Mouse (Mus musculus) urinary bladder, postnatal 0 days (tissue): ENCODE data around the gene Olfr746. TPM values are rescaled to one million over a fixed set of nuclear protein-coding genes. Genes with fewer than 3 reads are reported as not detected.

Experiments used
- polyA plus RNA-seq: library from polyadenylated mRNA; unstranded; fragments of >200 nt; fragmentation: Nextera tagmentation; extraction: Ambion mirVana; gene quantifications from 2 replicates; pipeline ENCODE4 v1.2.1, GENCODE M21; 2015

Olfr746 gene
- polyA plus RNA-seq = not detected in 2 replicates

GRCm38 (mm10) chr14:50646783-50647182 is at the start of gene Olfr746:
Gene Olfr746 (plus strand): TSS chr14:50647083.

GRCm38 (mm10) chr14:50614579-50614978 is 32.3 kb upstream of the Olfr746 start, which contains the start of gene Olfr744:
Gene Olfr744 (plus strand): TSS chr14:50614879.

GRCm38 (mm10) chr14:50639088-50639487 is 7.8 kb upstream of the Olfr746 start, which contains the start of gene Olfr745:
Gene Olfr745 (plus strand): TSS chr14:50639388.

GRCm38 (mm10) chr14:50693106-50693505 is 46.2 kb downstream of the Olfr746 start, which contains the start of gene Olfr747:
Gene Olfr747 (minus strand): TSS chr14:50693206.

Other genes starting within 250 kb of the Olfr746 start
- not detected in 2 replicates for gene Olfr738, start 239.5 kb upstream of the Olfr746 start, polyA plus RNA-seq
- not detected in 2 replicates for gene Olfr739, start 228.5 kb upstream of the Olfr746 start, polyA plus RNA-seq
- not detected in 2 replicates for gene Olfr740, start 201.5 kb upstream of the Olfr746 start, polyA plus RNA-seq
- not detected in 2 replicates for gene Olfr741, start 174.3 kb upstream of the Olfr746 start, polyA plus RNA-seq
- not detected in 2 replicates for gene Olfr742, start 143.5 kb upstream of the Olfr746 start, polyA plus RNA-seq
- gene Olfr743, start 125.2 kb upstream of the Olfr746 start, polyA plus RNA-seq = not detected in 2 replicates
- not detected in 2 replicates for gene Olfr744, start 32.2 kb upstream of the Olfr746 start, polyA plus RNA-seq
- not detected in 2 replicates for gene Olfr745, start 7.7 kb upstream of the Olfr746 start, polyA plus RNA-seq
- not detected in 2 replicates for gene Olfr747, start 46.1 kb downstream of the Olfr746 start, polyA plus RNA-seq
- gene Olfr748, start 60.3 kb downstream of the Olfr746 start, polyA plus RNA-seq = not detected in 2 replicates
- gene Olfr749, start 98.0 kb downstream of the Olfr746 start, polyA plus RNA-seq = not detected in 2 replicates
- 36.4 and 40.1 TPM in 2 replicates for gene Ttc5, start 138.4 kb downstream of the Olfr746 start, polyA plus RNA-seq
- not detected in 2 replicates for gene Ccnb1ip1, start 160.6 kb downstream of the Olfr746 start, polyA plus RNA-seq
- 26.6 and 27.3 TPM in 2 replicates for gene Parp2, start 160.8 kb downstream of the Olfr746 start, polyA plus RNA-seq
- gene Tep1, start 223.5 kb downstream of the Olfr746 start, polyA plus RNA-seq = 6.8 and 7.5 TPM in 2 replicates